Mouse (Mus musculus) CH12.LX (cell line): ENCODE measurements around the gene Gabrb1. TPM values are rescaled to one million over a fixed set of nuclear protein-coding genes. Genes with fewer than 3 reads are reported as not detected.
A peak's percentile ranks its signal among the peaks of the same experiment; 100 is the strongest.

Source experiments
- DNase-seq: peaks from one replicate; pipeline ENCODE4 v3.0.0-alpha.2; 2013; ENCODE audit errors: extremely low read depth
- H3K27ac ChIP-seq: 2 replicates; pipeline ENCODE4 v1.5.1; 2012; ENCODE audit warnings: low read depth, mild to moderate bottlenecking, control low read depth, moderate library complexity; ENCODE audit not compliant: insufficient read depth
- H3K27me3 ChIP-seq: replicated peaks from 2 replicates; pipeline ENCODE3; 2012; ENCODE audit warnings: inconsistent platforms
- H3K36me3 ChIP-seq, 2 experiments: replicated peaks in 1 of 2; 2 replicates each; pipeline versions ENCODE3 to v1.6.1; 2012; ENCODE audit warnings: inconsistent platforms in 1 of 2, low read length in 1 of 2, mild to moderate bottlenecking in 1 of 2, mixed read lengths in 1 of 2, moderate library complexity in 1 of 2; ENCODE audit not compliant: control insufficient read depth in 1 of 2, insufficient read depth in 1 of 2
- H3K4me1 ChIP-seq, 2 experiments: 2 replicates each; pipeline ENCODE4 v1.6.1; 2012; ENCODE audit warnings: inconsistent platforms in 1 of 2, moderate library complexity in 1 of 2; ENCODE audit not compliant: insufficient read depth in 2 of 2, control insufficient read depth in 1 of 2
- H3K4me2 ChIP-seq: 2 replicates; pipeline ENCODE4 v1.6.1; 2012; ENCODE audit warnings: low read depth, mild to moderate bottlenecking, control low read depth; ENCODE audit not compliant: poor library complexity, insufficient read depth, severe bottlenecking
- H3K4me3 ChIP-seq, 3 experiments: fragments of 150-350 bp in 1 of 3; sonication (generic) in 1 of 3; replicated peaks in 1 of 3; 2 replicates each; pipeline versions ENCODE3 to v1.5.1; 2011 to 2012; ENCODE audit warnings: low read depth in 2 of 3, low read length in 2 of 3, mild to moderate bottlenecking in 2 of 3, moderate library complexity in 2 of 3, control low read depth in 1 of 3, improper control_type of control experiment in 1 of 3, inconsistent platforms in 1 of 3, mixed read lengths in 1 of 3; ENCODE audit not compliant: poor library complexity in 1 of 3
- H3K79me2 ChIP-seq: replicated peaks from 2 replicates; pipeline ENCODE4 v1.6.1; 2012; ENCODE audit warnings: mild to moderate bottlenecking, moderate library complexity; ENCODE audit not compliant: control insufficient read depth, poor library complexity, insufficient read depth, severe bottlenecking; ENCODE audit errors: extremely low read depth
- H3K9ac ChIP-seq: 2 replicates; pipeline ENCODE4 v1.6.1; 2012; ENCODE audit warnings: low read depth, mild to moderate bottlenecking, control low read depth, moderate library complexity; ENCODE audit not compliant: insufficient read depth
- H3K9me3 ChIP-seq: replicated peaks from 2 replicates; pipeline ENCODE3; 2012; ENCODE audit warnings: low read length, inconsistent platforms, mixed read lengths
- BHLHE40 ChIP-seq: IDR thresholded peaks from 2 replicates; pipeline ENCODE4 v1.6.1; 2011; ENCODE audit warnings: mild to moderate bottlenecking, low read depth, low read length, improper control_type of control experiment
- CHD1 ChIP-seq: IDR thresholded peaks from 2 replicates; pipeline ENCODE4 v1.6.1; 2012; ENCODE audit warnings: low read depth, low read length, improper control_type of control experiment, inconsistent platforms
- CHD2 ChIP-seq: IDR thresholded peaks from 2 replicates; pipeline ENCODE4 v1.6.1; 2011; ENCODE audit warnings: low read length, improper control_type of control experiment
- CTCF ChIP-seq, 2 experiments: IDR thresholded peaks in 1 of 2; conservative IDR thresholded peaks in 1 of 2; 2 replicates each; pipeline ENCODE4 v1.5.1; 2011 to 2012; ENCODE audit warnings: low read depth in 2 of 2, low read length in 2 of 2, improper control_type of control experiment in 1 of 2, inconsistent platforms in 1 of 2, mild to moderate bottlenecking in 1 of 2, moderate library complexity in 1 of 2
- ELF1 ChIP-seq: IDR thresholded peaks from 2 replicates; pipeline ENCODE4 v1.6.1; 2014; ENCODE audit warnings: low read depth, mild to moderate bottlenecking, inconsistent platforms, low read length, improper control_type of control experiment
- EP300 ChIP-seq: IDR thresholded peaks from 2 replicates; pipeline ENCODE4 v1.6.1; 2011; ENCODE audit warnings: low read length, improper control_type of control experiment
- HCFC1 ChIP-seq: IDR thresholded peaks from 2 replicates; pipeline ENCODE4 v1.6.1; 2012; ENCODE audit warnings: low read depth, mild to moderate bottlenecking, inconsistent platforms, low read length, improper control_type of control experiment
- IRF4 ChIP-seq: IDR thresholded peaks from 2 replicates; pipeline ENCODE4 v1.6.1; 2014; ENCODE audit warnings: low read depth, mild to moderate bottlenecking, inconsistent platforms, low read length, improper control_type of control experiment
- JUN ChIP-seq: IDR thresholded peaks from 2 replicates; pipeline ENCODE4 v1.6.1; 2011; ENCODE audit warnings: low read depth, mild to moderate bottlenecking, low read length, improper control_type of control experiment, moderate library complexity; ENCODE audit not compliant: insufficient read depth
- JUND ChIP-seq: conservative IDR thresholded peaks from 2 replicates; pipeline ENCODE4 v1.6.1; 2011; ENCODE audit warnings: low read depth, low read length, improper control_type of control experiment
- MAX ChIP-seq: IDR thresholded peaks from 2 replicates; pipeline ENCODE4 v1.6.1; 2011; ENCODE audit warnings: low read length, improper control_type of control experiment
- MEF2A ChIP-seq: IDR thresholded peaks from 2 replicates; pipeline ENCODE4 v1.6.1; 2014; ENCODE audit warnings: low read depth, mild to moderate bottlenecking, inconsistent platforms, low read length, improper control_type of control experiment, borderline replicate concordance
- MXI1 ChIP-seq: IDR thresholded peaks from 2 replicates; pipeline ENCODE4 v1.6.1; 2011; ENCODE audit warnings: mild to moderate bottlenecking, low read depth, low read length, improper control_type of control experiment
- MYC ChIP-seq: IDR thresholded peaks from 2 replicates; pipeline ENCODE4 v1.6.1; 2011; ENCODE audit warnings: low read depth, mild to moderate bottlenecking, improper control_type of control experiment, low read length
- POLR2A ChIP-seq: IDR thresholded peaks from 2 replicates; pipeline ENCODE4 v1.6.1; 2011; ENCODE audit warnings: low read depth, mild to moderate bottlenecking, improper control_type of control experiment, low read length
- POLR2AphosphoS2 ChIP-seq: IDR thresholded peaks from 2 replicates; pipeline ENCODE4 v1.6.1; 2011; ENCODE audit warnings: low read depth, low read length, improper control_type of control experiment
- RAD21 ChIP-seq: IDR thresholded peaks from 2 replicates; pipeline ENCODE4 v1.6.1; 2011; ENCODE audit warnings: low read depth, mild to moderate bottlenecking, low read length, improper control_type of control experiment, moderate library complexity
- RCOR1 ChIP-seq: conservative IDR thresholded peaks from 2 replicates; pipeline ENCODE4 v1.6.1; 2012; ENCODE audit warnings: low read depth, mild to moderate bottlenecking, inconsistent platforms, low read length, improper control_type of control experiment
- SIN3A ChIP-seq: IDR thresholded peaks from 2 replicates; pipeline ENCODE4 v1.6.1; 2012; ENCODE audit warnings: low read length, improper control_type of control experiment, inconsistent platforms
- SMC3 ChIP-seq: IDR thresholded peaks from 2 replicates; pipeline ENCODE4 v1.6.1; 2011; ENCODE audit warnings: low read depth, low read length, improper control_type of control experiment
- TBP ChIP-seq: conservative IDR thresholded peaks from 2 replicates; pipeline ENCODE4 v1.6.1; 2011; ENCODE audit warnings: low read depth, low read length, improper control_type of control experiment
- USF1 ChIP-seq: IDR thresholded peaks from 2 replicates; pipeline ENCODE4 v1.6.1; 2014; ENCODE audit warnings: low read depth, mild to moderate bottlenecking, inconsistent platforms, low read length, improper control_type of control experiment
- USF2 ChIP-seq: conservative IDR thresholded peaks from 2 replicates; pipeline ENCODE4 v1.6.1; 2011; ENCODE audit warnings: low read depth, low read length, improper control_type of control experiment
- ZKSCAN1 ChIP-seq: IDR thresholded peaks from 2 replicates; pipeline ENCODE4 v1.6.1; 2012; ENCODE audit warnings: low read depth, inconsistent platforms, low read length, improper control_type of control experiment, borderline replicate concordance
- ZNF384 ChIP-seq: IDR thresholded peaks from 2 replicates; pipeline ENCODE4 v1.6.1; 2012; ENCODE audit warnings: low read depth, low read length, improper control_type of control experiment, inconsistent platforms
- dilution Hi-C: fragments of 300-500 bp; cut with MboI; formaldehyde crosslinking; loops from 2 replicates; pipeline ENCODE4 v1.14.3; 2020; ENCODE audit warnings: low sequenced_read_pairs; ENCODE audit not compliant: extremely low pct_unique_long_range_greater_than_20kb, extremely low pct_ligation_motif_present
- in situ Hi-C: fragments of 300-500 bp; cut with MboI; formaldehyde crosslinking; loops from 3 replicates; pipeline ENCODE4 v1.14.3; 2019; ENCODE audit warnings: low sequenced_read_pairs, low pct_ligation_motif_present, low pct_unique_long_range_greater_than_20kb, mixed read lengths
- polyA plus RNA-seq: library from polyadenylated mRNA; unstranded; fragments of >175 nt; gene quantifications from 2 replicates; pipeline ENCODE4 v1.2.1, GENCODE M21; 2012; ENCODE audit warnings: low read depth; ENCODE audit not compliant: insufficient read length
- total RNA-seq, 2 experiments: library from RNA; depleted of rRNA; stranded (reverse); fragments of 300-350 nt in 1 of 2; fragments of >200 nt in 1 of 2; gene quantifications; 2 replicates each; pipeline ENCODE4 v1.2.3; 2012 to 2014

The Gabrb1 gene
- total and polyA plus RNA-seq, 3 experiments: 0.04 TPM; not detected in 2

DNA sequence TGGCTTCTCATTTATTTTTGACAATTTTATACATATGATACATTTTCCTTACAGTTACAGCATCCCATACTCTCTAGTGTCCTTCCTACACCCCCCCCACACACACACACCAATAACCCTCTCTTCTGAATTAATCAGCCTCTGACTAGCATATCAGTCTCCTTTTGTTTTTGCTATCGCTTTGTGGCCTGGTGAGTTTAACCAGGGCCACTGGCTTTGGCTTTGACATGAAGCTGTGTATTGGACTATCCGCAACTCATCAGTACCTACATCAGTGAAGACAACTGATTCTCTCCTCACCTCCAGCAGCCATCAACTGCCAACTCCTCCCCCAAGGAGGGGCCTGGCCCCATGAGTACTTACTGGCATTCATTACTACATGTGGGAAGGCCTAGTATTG lies 437.1 kb downstream of the Gabrb1 start:
- H3K9me3 ChIP-seq: no peaks in the 10 kb centered on the region
- H3K79me2 ChIP-seq: no peaks in the 10 kb centered on the region
- no peak for DNase-seq
- no peak overlapping the region for H3K4me2 ChIP-seq
- no peak overlapping the region for H3K27ac ChIP-seq
- H3K36me3 ChIP-seq: no peaks in the 10 kb centered on the region
- dilution Hi-C loops (no loop called here), in situ Hi-C loops (loop anchor here (10.0 kb wide), 1 partner anchor 590 kb away; no protein-coding TSS in a partner anchor)
- TF ChIP-seq MAX (no peak), IRF4 (no peak), ELF1 (no peak), MYC (no peak), RCOR1 (no peak), SIN3A (no peak), TBP (no peak), RAD21 (no peak), MXI1 (no peak), USF2 (no peak), POLR2AphosphoS2 (no peak), POLR2A (no peak), CTCF (conservative IDR thresholded peaks at IDR 0.05 in 1 of 2, IDR thresholded peaks at IDR 0.05 in 1 of 2; ENCODE audit: low read depth in 2 of 2, low read length in 2 of 2) (no peak), CHD1 (no peak), ZKSCAN1 (no peak), CHD2 (no peak), MEF2A (no peak), ZNF384 (no peak), JUND (no peak)
- H3K4me3 ChIP-seq: no peak overlapping the region
- H3K27me3 ChIP-seq: no peaks in the 10 kb centered on the region
- no peak overlapping the region for H3K9ac ChIP-seq
- H3K4me1 ChIP-seq: no peaks in the 10 kb centered on the region

DNA sequence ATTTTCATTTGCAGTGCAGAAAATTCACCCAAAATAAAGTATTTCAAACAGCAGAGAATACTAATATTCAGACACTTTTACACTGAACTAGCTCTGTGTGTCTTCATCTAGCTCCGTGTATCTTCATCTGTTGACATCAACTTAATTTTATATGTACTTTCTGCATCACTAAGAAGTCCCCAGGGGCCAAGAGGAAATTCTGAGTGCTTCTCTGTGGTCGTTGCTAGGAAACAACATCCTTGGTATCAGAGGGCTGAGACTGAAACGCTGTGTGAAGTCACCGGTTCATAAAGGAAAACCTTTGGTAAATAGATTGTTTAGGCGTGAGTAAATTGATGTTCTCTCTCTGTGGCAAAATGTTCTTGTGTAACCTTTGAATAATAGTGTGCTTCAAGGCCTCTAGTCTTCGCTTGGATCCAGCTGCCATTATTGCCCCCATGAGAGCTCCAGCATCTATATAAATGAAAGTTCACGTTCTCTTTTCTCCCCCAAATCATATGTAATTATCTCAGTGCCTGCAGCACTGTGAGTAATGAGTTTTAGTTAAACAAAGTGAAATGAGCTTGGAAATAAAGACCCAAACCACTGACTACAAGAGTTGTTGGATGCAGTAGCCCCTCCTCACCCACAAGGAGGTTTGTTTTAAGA lies 446.5 kb downstream of the Gabrb1 start:
- Histone ChIP-seq H3K36me3 (no peaks in the 10 kb centered on the region), H3K9ac (no peak overlapping the region), H3K4me2 (no peak overlapping the region), H3K9me3 (no peaks in the 10 kb centered on the region), H3K4me3 (no peak overlapping the region), H3K27ac (no peak overlapping the region), H3K4me1 (no peaks in the 10 kb centered on the region), H3K79me2 (no peaks in the 10 kb centered on the region), H3K27me3 (no peaks in the 10 kb centered on the region)
- no peak for TF ChIP-seq JUN
- no peak for TF ChIP-seq HCFC1
- TF ChIP-seq MAX: no peak
- no peak for TF ChIP-seq SMC3
- TF ChIP-seq EP300: no peak
- no peak for TF ChIP-seq POLR2AphosphoS2
- TF ChIP-seq USF1: no peak
- TF ChIP-seq RCOR1: no peak
- TF ChIP-seq MXI1: no peak
- TF ChIP-seq SIN3A: no peak
- no peak for TF ChIP-seq BHLHE40
- in situ Hi-C loops (no loop called here), dilution Hi-C loops (no loop called here)
- peak; percentile 33 for DNase-seq
